Mouse (Mus musculus) embryonic facial prominence, embryonic 12.5 days (tissue): ENCODE results near the gene Hk1. TPM values are rescaled to one million over a fixed set of nuclear protein-coding genes. Genes with fewer than 3 reads are reported as not detected.

Experiments used
- ATAC-seq: fragments of 200-750 bp; cut with Nextera tagmentation; 2 replicates; pipeline ENCODE4 v1.8.0; 2017; ENCODE audit not compliant: insufficient number of reproducible peaks, insufficient read depth, low FRiP score, low TSS enrichment
- H3K27ac ChIP-seq: fragments of 300-500 bp; sonication (generic); 2 replicates; pipeline ENCODE4 v1.5.1; 2016; ENCODE audit warnings: mild to moderate bottlenecking
- H3K27me3 ChIP-seq: fragments of 300-500 bp; sonication (generic); 2 replicates; pipeline ENCODE4 v1.6.1; 2016; ENCODE audit warnings: mild to moderate bottlenecking, moderate library complexity
- H3K36me3 ChIP-seq: fragments of 300-500 bp; sonication (generic); 2 replicates; pipeline ENCODE4 v1.6.1; 2016; ENCODE audit warnings: mild to moderate bottlenecking
- H3K4me1 ChIP-seq: fragments of 300-500 bp; sonication (generic); 2 replicates; pipeline ENCODE4 v1.6.1; 2016
- H3K4me2 ChIP-seq: fragments of 300-500 bp; sonication (generic); replicated peaks from 2 replicates; pipeline ENCODE4 v1.6.1; 2016; ENCODE audit warnings: mild to moderate bottlenecking, moderate library complexity
- H3K4me3 ChIP-seq: fragments of 300-500 bp; sonication (generic); 2 replicates; pipeline ENCODE4 v1.5.1; 2016; ENCODE audit warnings: mild to moderate bottlenecking
- H3K9ac ChIP-seq: fragments of 300-500 bp; sonication (generic); 2 replicates; pipeline ENCODE4 v1.6.1; 2016; ENCODE audit warnings: mild to moderate bottlenecking, moderate library complexity
- H3K9me3 ChIP-seq: fragments of 300-500 bp; sonication (generic); 2 replicates; pipeline ENCODE4 v1.6.1; 2016; ENCODE audit warnings: mild to moderate bottlenecking, moderate library complexity
- WGBS: fragments of 180-500 bp; shearing (Covaris S2); methylation state at CpG from one replicate; pipeline ENCODE4 v1.1.7; 2016; 5-methylcytosine and 5-hydroxymethylcytosine counted together
- polyA plus RNA-seq: library from polyadenylated mRNA; unstranded; fragments of >200 nt; fragmentation: Nextera tagmentation; extraction: Ambion mirVana; gene quantifications from 2 replicates; pipeline ENCODE4 v1.2.1, GENCODE M21; 2016

Hk1 gene
- polyA plus RNA-seq, 1 experiment from 2014 or later = 40.4 TPM

DNA sequence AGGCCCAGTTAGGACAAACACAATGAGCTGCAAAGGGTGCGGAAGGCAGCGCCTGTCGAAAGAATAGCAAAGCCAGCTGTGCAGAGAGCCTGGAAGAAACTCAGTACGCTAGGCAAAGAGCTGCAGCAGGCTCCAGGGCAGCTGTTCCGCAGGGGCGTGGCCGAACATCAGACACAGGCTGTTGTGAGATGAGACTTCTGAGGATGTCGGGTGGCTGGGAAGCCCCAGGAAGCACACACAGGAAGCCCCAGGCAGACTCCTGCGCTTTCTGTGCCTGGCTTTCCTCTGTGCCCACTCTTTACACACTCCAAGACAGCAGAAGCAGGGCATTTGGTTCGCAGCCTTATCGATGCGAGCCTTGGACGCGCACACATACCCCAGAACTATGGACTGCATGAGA lies 25.2 kb upstream of the Hk1 start:
- peak overlapping the region; percentile 35 for H3K4me2 ChIP-seq
- H3K4me3 ChIP-seq = 0 out of 2 replicates have a peak overlapping the region, but pooled peaks have one; percentile 10
- peak overlapping the region; percentile 33; the same call in 1 of the 2 replicates for H3K9ac ChIP-seq
- H3K27me3 ChIP-seq = peaks cover 18% of the 10 kb centered on the region
- H3K4me1 ChIP-seq = peaks cover 5% of the 10 kb centered on the region
- WGBS = 42% methylated on average over 14 of the region's 14 CpGs
- no peak overlapping the region for H3K27ac ChIP-seq
- no peaks in the 10 kb centered on the region for H3K36me3 ChIP-seq
- no peaks in the 10 kb centered on the region for H3K9me3 ChIP-seq
- ATAC-seq = no peak

GRCm38 (mm10) chr10:62401641-62402111 lies 22.0 kb upstream of the Hk1 start:
- no peak overlapping the region for H3K4me3 ChIP-seq
- no peak overlapping the region for H3K9ac ChIP-seq
- no peak for ATAC-seq
- H3K4me1 ChIP-seq = peaks cover 5% of the 10 kb centered on the region
- H3K9me3 ChIP-seq = no peaks in the 10 kb centered on the region
- H3K4me2 ChIP-seq = no peak overlapping the region
- WGBS = 83% methylated on average over 19 of the region's 19 CpGs
- peaks cover 13% of the 10 kb centered on the region for H3K27me3 ChIP-seq
- H3K36me3 ChIP-seq = no peaks in the 10 kb centered on the region
- H3K27ac ChIP-seq = no peak overlapping the region

- ATAC-seq = no peak
- Histone ChIP-seq H3K4me1 (no peaks in the 10 kb centered on the region), H3K9me3 (no peaks in the 10 kb centered on the region), H3K4me3 (no peak overlapping the region), H3K36me3 (no peaks in the 10 kb centered on the region), H3K27me3 (no peaks in the 10 kb centered on the region), H3K9ac (no peak overlapping the region), H3K27ac (no peak overlapping the region), H3K4me2 (no peak overlapping the region)
- 81% methylated on average over 3 of the region's 3 CpGs for WGBS
Measured at GRCm38 (mm10) chr10:62383011-62383410, 3.3 kb upstream of the Hk1 start.

DNA sequence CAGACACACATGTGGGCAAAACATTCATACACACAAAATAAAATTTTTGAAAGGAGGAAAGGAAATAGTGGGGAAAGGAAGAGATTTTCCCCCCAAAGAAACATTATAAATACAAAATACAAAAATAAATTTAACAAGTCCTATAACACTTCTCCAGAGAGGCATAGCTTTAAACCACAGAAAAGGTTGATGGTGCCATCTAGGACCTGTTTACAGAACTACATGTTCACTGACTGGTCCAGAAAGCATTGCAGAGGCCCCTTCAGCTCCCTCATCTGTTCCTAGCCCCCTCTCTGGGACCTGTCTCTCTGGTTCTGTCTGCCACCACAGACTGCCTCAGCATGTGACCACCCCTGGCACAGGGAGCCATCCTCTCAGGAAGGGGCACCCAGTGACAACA lies 1.2 kb upstream of the Hk1 start:
- H3K4me1 ChIP-seq = no peaks in the 10 kb centered on the region
- no peak overlapping the region for H3K27ac ChIP-seq
- H3K36me3 ChIP-seq = no peaks in the 10 kb centered on the region
- no peaks in the 10 kb centered on the region for H3K27me3 ChIP-seq
- ATAC-seq = no peak
- no peak overlapping the region for H3K4me3 ChIP-seq
- no peaks in the 10 kb centered on the region for H3K9me3 ChIP-seq
- no peak overlapping the region for H3K9ac ChIP-seq
- no peak overlapping the region for H3K4me2 ChIP-seq

GRCm38 (mm10) chr10:62358827-62359226 lies 20.9 kb downstream of the Hk1 start:
- Histone ChIP-seq H3K9me3 (no peaks in the 10 kb centered on the region), H3K4me1 (no peaks in the 10 kb centered on the region), H3K9ac (no peak overlapping the region), H3K36me3 (no peaks in the 10 kb centered on the region), H3K27me3 (no peaks in the 10 kb centered on the region), H3K4me3 (no peak overlapping the region), H3K4me2 (no peak overlapping the region), H3K27ac (no peak overlapping the region)
- no peak for ATAC-seq
- WGBS = 86% methylated on average over 7 of the region's 7 CpGs

DNA sequence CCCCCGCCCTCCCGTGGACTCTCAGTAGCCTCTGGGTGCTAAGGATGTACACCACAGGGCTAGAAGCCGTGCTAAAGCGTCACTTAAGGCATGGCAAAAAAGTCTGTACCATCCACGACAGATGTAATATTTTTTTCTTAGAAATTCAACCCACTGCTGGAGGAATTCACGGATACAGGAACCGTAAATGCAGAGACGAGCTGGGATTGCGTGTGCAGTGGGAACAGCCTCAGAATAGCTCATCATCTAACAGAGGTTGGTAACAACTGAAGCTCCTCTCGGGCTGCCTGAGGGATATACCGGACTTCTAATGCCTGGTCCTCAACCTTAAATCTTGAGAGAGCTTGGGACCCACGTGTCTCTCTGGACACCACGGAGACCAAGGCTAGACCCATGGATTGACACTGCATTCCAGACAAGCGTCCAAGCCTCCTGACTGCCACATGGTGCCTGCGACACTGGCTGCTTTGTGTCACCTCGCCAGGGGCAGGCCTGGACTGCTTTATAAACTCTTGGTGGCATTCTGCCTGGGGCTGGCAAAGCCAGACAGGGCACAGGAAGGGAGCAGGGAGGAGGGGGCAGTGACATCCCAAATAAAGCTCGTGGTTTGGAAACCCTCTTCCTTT lies 23.5 kb downstream of the Hk1 start:
- Histone ChIP-seq H3K4me1 (no peaks in the 10 kb centered on the region), H3K9ac (no peak overlapping the region), H3K4me3 (no peak overlapping the region), H3K27ac (no peak overlapping the region), H3K4me2 (no peak overlapping the region), H3K9me3 (no peaks in the 10 kb centered on the region), H3K27me3 (no peaks in the 10 kb centered on the region), H3K36me3 (no peaks in the 10 kb centered on the region)
- WGBS = 67% methylated on average over 17 of the region's 17 CpGs
- ATAC-seq = no peak

- H3K27me3 ChIP-seq = no peaks in the 10 kb centered on the region; the same call in 1 of the 2 replicates
- H3K9ac ChIP-seq = no peak overlapping the region
- H3K9me3 ChIP-seq = no peaks in the 10 kb centered on the region
- no peak for ATAC-seq
- peaks cover 6% of the 10 kb centered on the region; the same call in 1 of the 2 replicates for H3K4me1 ChIP-seq
- WGBS = 80% methylated on average over 5 of the region's 5 CpGs
- H3K36me3 ChIP-seq = no peaks in the 10 kb centered on the region
- no peak overlapping the region for H3K27ac ChIP-seq
- H3K4me2 ChIP-seq = no peak overlapping the region
- H3K4me3 ChIP-seq = no peak overlapping the region
Measured at GRCm38 (mm10) chr10:62345147-62345546, 34.6 kb downstream of the Hk1 start.

DNA sequence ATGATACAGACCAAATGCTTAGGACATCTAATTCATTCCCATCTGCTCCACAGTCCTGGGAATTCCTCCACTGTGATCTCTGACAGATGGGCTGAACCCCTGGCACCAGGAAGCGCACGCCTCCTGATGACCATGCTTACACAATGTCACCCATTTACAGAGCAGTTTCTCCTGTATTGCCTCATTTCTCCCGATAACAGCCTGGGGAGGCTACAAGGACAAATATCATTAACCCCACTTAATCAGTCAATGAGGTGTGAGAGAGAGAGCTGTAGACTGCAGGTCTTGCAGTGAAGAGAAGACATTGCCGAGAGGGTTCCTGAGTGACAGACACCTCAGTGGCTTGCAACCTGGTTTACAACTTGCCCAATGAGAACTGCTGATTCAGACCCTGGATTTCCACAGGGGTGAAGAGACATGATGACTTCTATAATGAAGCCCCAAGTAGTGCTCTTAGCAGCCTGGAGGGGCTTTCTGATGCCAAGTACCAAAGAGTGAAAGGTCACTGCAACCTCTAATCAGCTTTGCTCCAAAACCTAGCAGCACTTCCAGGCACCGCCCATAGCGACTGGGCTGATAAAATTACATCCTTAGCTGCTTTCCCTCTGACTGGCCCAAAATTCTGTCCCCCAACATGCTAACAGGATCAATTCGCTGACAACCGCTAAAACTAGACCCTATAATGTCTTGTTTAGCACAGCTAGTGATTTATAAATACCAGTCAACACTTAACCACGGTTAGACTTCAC lies 35.5 kb downstream of the Hk1 start:
- Histone ChIP-seq H3K9me3 (no peaks in the 10 kb centered on the region), H3K9ac (no peak overlapping the region), H3K4me3 (no peak overlapping the region), H3K27me3 (no peaks in the 10 kb centered on the region; the same call in 1 of the 2 replicates), H3K4me2 (no peak overlapping the region), H3K27ac (no peak overlapping the region), H3K4me1 (peaks cover 6% of the 10 kb centered on the region; the same call in 1 of the 2 replicates), H3K36me3 (no peaks in the 10 kb centered on the region)
- 84% methylated on average over 9 of the region's 9 CpGs for WGBS
- ATAC-seq = no peak

GRCm38 (mm10) chr10:62342512-62342911 lies 37.2 kb downstream of the Hk1 start:
- Histone ChIP-seq H3K4me3 (no peak overlapping the region), H3K27ac (no peak overlapping the region), H3K36me3 (no peaks in the 10 kb centered on the region), H3K9me3 (no peaks in the 10 kb centered on the region), H3K9ac (no peak overlapping the region), H3K27me3 (no peaks in the 10 kb centered on the region; the same call in 1 of the 2 replicates), H3K4me1 (peaks cover 16% of the 10 kb centered on the region; the same call in 1 of the 2 replicates), H3K4me2 (no peak overlapping the region)
- ATAC-seq = no peak
- WGBS = 86% methylated on average over 6 of the region's 6 CpGs

- Histone ChIP-seq H3K27me3 (no peaks in the 10 kb centered on the region; the same call in 1 of the 2 replicates), H3K4me1 (peaks cover 22% of the 10 kb centered on the region; the same call in 1 of the 2 replicates), H3K9ac (no peak overlapping the region), H3K27ac (no peak overlapping the region), H3K9me3 (no peaks in the 10 kb centered on the region), H3K36me3 (no peaks in the 10 kb centered on the region), H3K4me3 (no peak overlapping the region), H3K4me2 (no peak overlapping the region)
- WGBS = 81% methylated on average over 4 of the region's 4 CpGs
- ATAC-seq = no peak
Measured at GRCm38 (mm10) chr10:62341956-62342355, 37.8 kb downstream of the Hk1 start.

DNA sequence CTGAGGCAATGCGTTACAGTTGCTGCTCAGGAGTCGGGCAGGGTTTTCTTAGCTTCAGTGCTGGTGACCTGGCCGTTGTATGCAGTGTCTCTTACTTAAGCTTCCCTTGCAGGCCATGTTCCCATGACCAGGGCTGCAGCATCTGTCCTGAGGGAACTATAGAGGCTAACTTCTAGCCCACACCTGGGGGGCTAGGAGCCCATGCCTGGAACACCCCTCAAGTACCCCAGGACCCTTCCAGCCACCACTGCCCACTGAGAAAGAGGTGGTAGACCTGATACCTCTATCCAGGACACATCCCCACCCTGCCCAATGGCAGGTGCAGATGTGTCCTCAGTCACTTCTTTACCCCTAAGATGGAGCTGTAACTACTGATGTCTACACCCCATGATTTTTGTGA lies 38.7 kb downstream of the Hk1 start:
- no peak overlapping the region for H3K27ac ChIP-seq
- H3K9me3 ChIP-seq = no peaks in the 10 kb centered on the region
- peak overlapping the region; percentile 93 for H3K4me2 ChIP-seq
- peak overlapping the region; percentile 61 for H3K9ac ChIP-seq
- ATAC-seq = no peak
- no peaks in the 10 kb centered on the region for H3K36me3 ChIP-seq
- H3K4me1 ChIP-seq = peaks cover 27% of the 10 kb centered on the region; the same call in 1 of the 2 replicates
- peak overlapping the region; percentile 67 for H3K4me3 ChIP-seq
- H3K27me3 ChIP-seq = no peaks in the 10 kb centered on the region; the same call in 1 of the 2 replicates
- WGBS = 37% methylated on average over 3 of the region's 3 CpGs
